Mouse (Mus musculus): ENCODE results near the gene Ebf1. TPM values are rescaled to one million over a fixed set of nuclear protein-coding genes. Genes with fewer than 3 reads are reported as not detected.

Ebf1 gene
- total RNA-seq, 2 experiments from 2014 or later = 2.3 to 3.4 TPM

- TF ChIP-seq CTCF (conservative IDR thresholded peaks at IDR 0.05) = no peak
- H3K27ac ChIP-seq = no peak overlapping the region
- DNase-seq (ENCODE audit: low spot score in 2 of 2) = no peak
- no peak overlapping the region for H3K4me3 ChIP-seq
Observed at GRCm38 (mm10) chr11:44886897-44887296, 269.8 kb downstream of the Ebf1 start.

- DNase-seq (ENCODE audit: low spot score in 2 of 2) = no peak
- no peak for TF ChIP-seq CTCF (conservative IDR thresholded peaks at IDR 0.05)
- no peak overlapping the region for H3K4me3 ChIP-seq
- no peak overlapping the region for H3K27ac ChIP-seq
Observed at GRCm38 (mm10) chr11:44887691-44888090, 270.6 kb downstream of the Ebf1 start.

GRCm38 (mm10) chr11:44888390-44888789 is 271.3 kb downstream of the Ebf1 start:
- no peak overlapping the region for H3K4me3 ChIP-seq
- H3K27ac ChIP-seq = no peak overlapping the region
- no peak for DNase-seq (ENCODE audit: low spot score in 2 of 2)
- no peak for TF ChIP-seq CTCF (conservative IDR thresholded peaks at IDR 0.05)

GRCm38 (mm10) chr11:44892814-44893521 is 275.9 kb downstream of the Ebf1 start:
- no peak for DNase-seq (ENCODE audit: low spot score in 2 of 2)

GRCm38 (mm10) chr11:44893986-44894385 is 276.9 kb downstream of the Ebf1 start:
- no peak overlapping the region for H3K4me3 ChIP-seq
- TF ChIP-seq CTCF (conservative IDR thresholded peaks at IDR 0.05) = no peak
- no peak for DNase-seq (ENCODE audit: low spot score in 2 of 2)
- H3K27ac ChIP-seq = no peak overlapping the region

More at GRCm38 (mm10) chr11:44892814-44893521, 275.9 kb downstream of the Ebf1 start:
- no peak for TF ChIP-seq CTCF (conservative IDR thresholded peaks at IDR 0.05)
- Histone ChIP-seq H3K27ac (no peak overlapping the region), H3K4me3 (no peak overlapping the region)

GRCm38 (mm10) chr11:44894798-44895197 is 277.7 kb downstream of the Ebf1 start:
- TF ChIP-seq CTCF (conservative IDR thresholded peaks at IDR 0.05) = no peak
- no peak for DNase-seq (ENCODE audit: low spot score in 2 of 2)
- Histone ChIP-seq H3K4me3 (no peak overlapping the region), H3K27ac (no peak overlapping the region)

GRCm38 (mm10) chr11:44895893-44896292 is 278.8 kb downstream of the Ebf1 start:
- H3K4me3 ChIP-seq = no peak overlapping the region
- no peak overlapping the region for H3K27ac ChIP-seq
- no peak for DNase-seq (ENCODE audit: low spot score in 2 of 2)
- no peak for TF ChIP-seq CTCF (conservative IDR thresholded peaks at IDR 0.05)

GRCm38 (mm10) chr11:44897140-44897665 is 280.1 kb downstream of the Ebf1 start:
- Histone ChIP-seq H3K27ac (no peak overlapping the region), H3K4me3 (no peak overlapping the region)
- no peak for TF ChIP-seq CTCF (conservative IDR thresholded peaks at IDR 0.05)
- no peak for DNase-seq (ENCODE audit: low spot score in 2 of 2)

GRCm38 (mm10) chr11:44899554-44899953 is 282.4 kb downstream of the Ebf1 start:
- Histone ChIP-seq H3K27ac (no peak overlapping the region), H3K4me3 (no peak overlapping the region)
- TF ChIP-seq CTCF (conservative IDR thresholded peaks at IDR 0.05) = no peak
- no peak for DNase-seq (ENCODE audit: low spot score in 2 of 2)

GRCm38 (mm10) chr11:44899965-44900364 is 282.8 kb downstream of the Ebf1 start:
- DNase-seq (ENCODE audit: low spot score in 2 of 2) = no peak
- Histone ChIP-seq H3K4me3 (no peak overlapping the region), H3K27ac (no peak overlapping the region)
- no peak for TF ChIP-seq CTCF (conservative IDR thresholded peaks at IDR 0.05)

GRCm38 (mm10) chr11:44900496-44900895 is 283.4 kb downstream of the Ebf1 start:
- H3K27ac ChIP-seq = no peak overlapping the region
- H3K4me3 ChIP-seq = no peak overlapping the region; the same call in 1 of the 2 replicates
- no peak for TF ChIP-seq CTCF (conservative IDR thresholded peaks at IDR 0.05)
- no peak for DNase-seq (ENCODE audit: low spot score in 2 of 2)

- Histone ChIP-seq H3K27ac (no peak overlapping the region), H3K4me3 (no peak overlapping the region)
- no peak for DNase-seq (ENCODE audit: low spot score in 2 of 2)
- TF ChIP-seq CTCF (conservative IDR thresholded peaks at IDR 0.05) = no peak
Observed at GRCm38 (mm10) chr11:44901715-44902114, 284.6 kb downstream of the Ebf1 start.

GRCm38 (mm10) chr11:44902165-44902564 is 285.0 kb downstream of the Ebf1 start:
- TF ChIP-seq CTCF (conservative IDR thresholded peaks at IDR 0.05) = no peak
- Histone ChIP-seq H3K27ac (no peak overlapping the region), H3K4me3 (no peak overlapping the region)
- no peak for DNase-seq (ENCODE audit: low spot score in 2 of 2)

GRCm38 (mm10) chr11:44904121-44904520 is 287.0 kb downstream of the Ebf1 start:
- H3K27ac ChIP-seq = no peak overlapping the region
- no peak overlapping the region for H3K4me3 ChIP-seq
- TF ChIP-seq CTCF (conservative IDR thresholded peaks at IDR 0.05) = no peak
- no peak for DNase-seq (ENCODE audit: low spot score in 2 of 2)
